Mouse (Mus musculus) right cerebral cortex, adult 2 months (tissue): ENCODE measurements around the gene Smg9.

ENCODE experiments used
- DNase-seq, 2 experiments: peaks; one replicate each; pipeline ENCODE4 v3.0.0; 2021 to 2022; ENCODE audit warnings: low spot score in 2 of 2

Smg9 gene

GRCm38 (mm10) chr7:24399256-24400081 lies at the start of gene Smg9:
Smg9 (plus strand) TSS chr7:24399619.
- DNase-seq, result peak; percentile 95 to 97

DNA sequence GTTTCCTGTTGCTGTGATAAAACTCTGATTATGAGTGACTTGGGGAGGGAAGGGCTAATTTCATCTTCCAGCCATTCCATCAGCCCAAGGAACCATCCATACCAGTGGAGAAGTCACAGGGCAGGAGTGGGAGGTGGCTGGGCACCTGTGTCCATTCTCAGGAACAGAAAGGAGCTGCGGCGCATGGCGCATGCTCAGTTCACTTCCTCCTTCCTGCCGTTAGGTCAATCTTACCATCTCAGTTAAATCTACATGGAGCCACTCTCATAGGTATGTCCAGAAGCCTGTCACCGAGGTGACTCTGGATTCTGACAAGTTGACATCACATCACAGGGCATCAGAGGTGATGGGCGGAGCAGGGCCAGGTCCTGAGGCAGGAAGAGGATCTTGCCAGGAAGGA lies 43.8 kb upstream of the Smg9 start:
- no peak for DNase-seq

DNA sequence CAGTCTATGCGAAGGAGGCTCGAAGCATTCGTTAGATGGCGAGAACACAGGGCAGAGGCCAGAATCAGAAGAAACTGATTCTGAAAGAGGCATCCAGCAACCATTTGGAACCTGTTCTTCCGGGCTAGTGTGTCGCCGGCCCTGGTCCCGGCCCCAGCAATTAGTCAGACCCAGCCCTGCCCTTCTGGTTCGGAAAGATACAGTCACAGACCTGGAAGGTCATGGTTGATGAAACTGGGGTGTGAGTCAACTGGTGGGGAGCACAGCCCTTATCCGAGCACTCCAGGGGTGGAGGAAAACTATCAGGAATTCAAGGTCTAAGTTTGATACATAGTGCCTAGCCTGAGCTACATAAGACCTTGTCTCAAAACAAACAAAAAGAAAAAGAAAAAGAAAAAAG lies 43.3 kb upstream of the Smg9 start:
- DNase-seq, result no peak

- DNase-seq, result no peak
Measured at GRCm38 (mm10) chr7:24357899-24358298, 41.5 kb upstream of the Smg9 start.

DNA sequence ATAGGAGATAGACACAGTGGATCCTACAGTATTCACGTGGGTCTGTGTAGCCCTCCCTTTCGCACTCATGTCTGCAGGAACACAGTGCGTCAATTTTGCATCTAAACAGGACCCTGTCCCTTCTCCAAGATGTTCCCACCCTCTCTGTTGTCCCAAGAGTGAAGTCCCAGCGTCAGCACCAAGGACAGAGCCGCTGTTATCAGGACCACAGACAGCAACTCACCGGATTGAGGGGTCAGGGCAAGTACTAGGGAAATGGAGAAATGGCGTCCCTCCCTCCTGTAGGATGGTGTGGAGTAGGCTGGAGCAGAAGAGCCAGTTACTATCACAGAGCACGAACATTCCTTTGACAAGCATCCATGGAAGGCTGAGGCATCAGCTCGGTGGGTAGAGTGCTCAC lies 40.1 kb upstream of the Smg9 start:
- no peak for DNase-seq

- no peak for DNase-seq
Measured at GRCm38 (mm10) chr7:24361001-24361400, 38.4 kb upstream of the Smg9 start.

DNA sequence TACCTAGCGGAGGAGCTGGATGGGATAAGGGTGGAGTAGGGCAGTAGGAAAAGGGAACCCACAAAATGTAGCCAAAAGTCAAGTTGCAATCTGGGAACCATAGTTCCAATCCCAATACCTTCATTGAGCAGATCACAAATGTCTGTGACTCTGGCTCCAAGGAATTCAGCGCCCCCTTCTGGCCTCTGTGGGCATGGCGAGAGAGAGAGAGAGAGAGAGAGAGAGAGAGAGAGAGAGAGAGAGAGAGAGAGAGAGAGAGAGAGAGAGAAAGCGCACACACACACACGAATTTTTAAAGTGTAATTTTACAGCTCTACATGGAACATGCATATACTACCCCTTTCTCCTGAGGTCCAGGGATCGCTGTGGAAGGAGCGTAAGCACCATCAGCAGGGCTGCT lies 36.2 kb upstream of the Smg9 start:
- peak; percentile 41 to 59 for DNase-seq

DNA sequence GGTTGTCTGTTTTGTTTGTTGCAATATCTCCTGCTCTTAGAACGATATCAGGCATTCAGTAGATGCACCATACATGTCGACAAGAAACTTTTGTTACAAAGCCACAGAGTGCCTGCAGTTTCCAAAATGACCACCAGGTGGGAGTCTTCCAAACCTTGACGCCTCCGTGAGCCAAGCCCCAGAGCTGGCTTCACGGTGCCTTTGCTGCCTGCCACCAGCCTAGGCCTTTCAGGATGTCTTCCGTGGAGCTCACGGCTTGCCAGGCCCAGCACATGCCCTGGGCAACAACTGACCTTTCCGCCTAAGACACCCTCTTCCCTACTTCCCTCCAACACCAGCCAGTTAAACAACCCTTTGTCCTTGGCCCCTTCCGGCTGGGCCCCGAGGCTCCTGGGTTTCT lies 34.6 kb upstream of the Smg9 start:
- DNase-seq, result peak; percentile 89

DNA sequence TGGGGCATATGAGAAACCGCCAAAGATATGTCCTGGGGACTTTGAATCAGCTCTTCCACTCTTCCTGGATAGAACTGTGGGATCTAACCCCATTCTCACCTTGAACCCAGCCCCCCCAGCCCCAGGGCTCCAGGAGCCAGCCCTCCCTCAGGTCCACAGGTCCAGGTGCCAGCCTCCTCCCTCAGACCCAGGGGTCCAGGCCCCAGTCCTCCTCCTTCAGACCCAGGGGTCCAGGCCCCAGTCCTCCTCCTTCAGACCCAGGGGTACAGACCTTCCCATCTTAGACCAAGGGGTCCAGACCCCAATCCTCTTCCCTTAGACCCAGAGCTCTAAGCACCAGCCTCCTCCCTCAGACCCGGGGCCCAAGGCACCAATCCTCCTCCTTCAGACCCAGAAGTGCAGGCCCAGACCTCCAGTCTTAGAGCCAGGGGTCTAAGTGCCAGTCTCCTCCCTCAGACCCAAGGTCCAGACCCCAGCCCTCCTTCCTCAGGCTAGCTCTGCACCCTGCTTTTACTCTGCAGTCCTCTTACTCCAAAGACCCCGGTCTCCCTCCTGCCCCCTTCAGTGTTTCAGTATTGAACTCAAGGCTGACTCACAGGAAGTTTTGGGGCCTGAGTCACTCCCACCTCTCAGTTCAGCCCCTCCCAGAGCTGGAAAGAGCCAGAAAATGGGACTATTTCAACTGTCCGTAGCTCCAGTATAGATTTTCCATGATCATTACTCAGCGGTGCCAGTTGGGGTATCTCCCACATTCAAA lies 34.0 kb upstream of the Smg9 start:
- DNase-seq, result no peak

GRCm38 (mm10) chr7:24366716-24367632 lies 32.4 kb upstream of the Smg9 start:
- no peak for DNase-seq

DNA sequence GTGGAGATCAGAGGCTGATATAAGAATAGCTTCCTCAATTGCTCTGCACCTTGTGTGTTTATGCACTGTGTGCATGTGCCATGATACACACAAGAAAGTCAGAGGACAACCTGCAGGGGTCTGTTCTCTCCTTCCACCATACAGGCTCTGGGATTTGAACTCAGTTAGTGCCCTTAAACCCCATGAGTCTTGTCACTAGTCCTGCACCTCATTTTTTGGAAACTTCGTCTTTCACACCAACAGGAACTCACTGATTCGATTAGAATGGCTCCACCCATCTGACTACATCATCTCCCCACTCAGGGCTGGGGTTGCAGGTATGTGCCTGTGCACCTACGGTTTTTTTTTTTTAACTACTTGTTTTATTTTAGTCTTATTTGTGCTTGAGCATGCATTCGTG lies 31.2 kb upstream of the Smg9 start:
- no peak for DNase-seq

DNA sequence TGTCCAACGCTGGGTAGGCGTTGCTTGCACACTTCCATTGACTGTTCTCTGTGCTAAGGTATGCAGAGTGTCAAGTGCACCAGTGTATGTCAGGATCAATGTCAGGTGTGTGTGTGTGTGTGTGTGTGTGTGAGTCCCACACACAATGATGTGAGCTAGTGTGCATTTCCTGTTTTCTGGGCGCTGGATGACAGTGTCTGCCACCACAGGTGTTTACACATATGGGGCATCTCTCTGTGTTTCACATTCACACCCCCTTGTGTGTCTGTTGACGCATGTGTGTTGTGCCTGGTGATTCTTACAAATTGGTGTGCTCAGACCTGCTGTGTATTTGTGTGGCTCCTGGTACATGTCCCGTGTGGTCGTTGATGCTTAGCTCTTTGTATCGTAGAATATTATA lies 30.5 kb upstream of the Smg9 start:
- DNase-seq, result no peak

- no peak for DNase-seq
Measured at GRCm38 (mm10) chr7:24369731-24370541, 29.5 kb upstream of the Smg9 start, which contains the start of gene Kcnn4. Kcnn4 (plus strand) TSS chr7:24370263.

- DNase-seq, result no peak
Measured at GRCm38 (mm10) chr7:24371012-24371808, 28.2 kb upstream of the Smg9 start.

DNA sequence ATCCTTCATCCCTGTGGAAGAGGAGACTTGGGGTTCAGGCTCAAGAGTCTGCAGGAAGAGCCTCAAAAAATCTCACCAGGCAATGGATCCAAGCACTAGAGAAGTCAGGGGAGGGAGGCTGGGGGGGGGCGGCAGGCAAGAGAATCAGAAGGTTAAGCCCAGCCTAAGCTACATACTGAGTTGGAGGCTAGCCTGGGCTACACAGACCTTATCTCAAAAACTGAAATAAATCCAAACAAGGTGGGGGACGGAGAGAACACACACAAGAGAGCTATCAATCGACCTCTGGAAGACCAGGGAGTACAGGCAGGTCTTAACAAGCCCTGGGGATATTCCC lies 27.6 kb upstream of the Smg9 start:
- DNase-seq, result no peak

GRCm38 (mm10) chr7:24372300-24372699 lies 27.1 kb upstream of the Smg9 start:
- DNase-seq, result no peak

DNA sequence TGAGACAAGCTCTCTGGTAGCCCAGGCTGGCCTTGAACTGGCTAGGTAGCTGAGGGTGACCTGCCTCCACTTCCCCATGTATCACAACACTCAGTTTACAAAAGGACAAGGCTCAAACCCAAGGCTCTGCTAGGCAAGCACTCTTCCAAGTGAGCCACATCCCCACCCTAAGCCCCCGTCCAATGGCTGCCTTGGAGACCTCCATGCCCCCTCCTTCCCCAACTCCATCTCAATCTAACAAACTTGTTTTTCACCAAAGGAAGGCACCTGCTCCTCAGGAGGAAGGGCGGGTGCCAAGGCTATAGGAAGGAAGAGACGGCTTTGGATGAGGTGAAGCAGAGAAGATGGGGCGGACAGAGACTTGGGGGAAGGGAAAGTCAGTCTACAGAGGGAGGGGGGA lies 26.6 kb upstream of the Smg9 start:
- no peak for DNase-seq

DNA sequence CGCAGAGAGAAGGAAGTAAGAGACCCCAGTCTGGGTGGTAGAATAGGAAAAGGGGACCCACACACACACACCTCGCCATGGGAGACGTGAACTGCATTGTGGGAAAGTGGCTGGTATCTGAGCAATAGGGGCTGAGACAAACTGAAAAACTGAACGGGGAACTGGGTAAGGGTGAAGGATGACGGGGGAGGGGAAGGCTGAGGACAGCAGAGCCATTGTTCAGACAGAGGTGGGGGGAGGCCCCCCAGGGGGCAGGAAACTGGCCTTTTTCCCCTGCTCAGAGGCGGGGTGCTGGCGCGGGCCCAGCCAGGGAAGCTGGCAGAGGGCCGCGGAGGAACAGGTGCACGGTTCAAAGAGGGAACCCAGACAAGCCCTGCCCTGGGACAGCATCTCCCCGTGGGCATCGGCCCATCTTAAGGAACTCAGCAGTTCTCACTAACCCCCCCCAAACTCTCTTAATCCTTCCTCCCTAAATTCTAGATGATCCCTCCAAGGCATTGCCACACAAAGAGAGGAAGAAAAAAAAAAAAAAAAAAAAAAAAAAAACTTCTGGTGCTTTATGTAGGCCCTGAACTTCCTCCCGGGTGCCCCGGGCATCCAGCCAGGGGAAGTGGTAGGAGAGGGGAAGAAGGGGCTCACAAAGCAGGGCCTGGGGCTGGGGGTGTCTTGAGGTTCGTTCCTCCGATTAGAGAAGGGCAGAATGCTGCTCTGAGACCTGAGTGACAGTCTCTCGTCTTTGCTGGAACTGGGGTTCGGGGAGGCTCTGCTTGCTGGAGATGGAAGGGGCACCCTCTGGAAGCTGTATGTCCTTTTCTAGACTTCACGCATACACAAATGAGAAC lies 25.7 kb upstream of the Smg9 start:
- peak in 1 of 2 experiments; percentile 17 for DNase-seq

GRCm38 (mm10) chr7:24376456-24376855 lies 23.0 kb upstream of the Smg9 start:
- no peak for DNase-seq
